Comparison of ENCODE assay signal across 8 mouse cellular contexts in the genomic region with DNA sequence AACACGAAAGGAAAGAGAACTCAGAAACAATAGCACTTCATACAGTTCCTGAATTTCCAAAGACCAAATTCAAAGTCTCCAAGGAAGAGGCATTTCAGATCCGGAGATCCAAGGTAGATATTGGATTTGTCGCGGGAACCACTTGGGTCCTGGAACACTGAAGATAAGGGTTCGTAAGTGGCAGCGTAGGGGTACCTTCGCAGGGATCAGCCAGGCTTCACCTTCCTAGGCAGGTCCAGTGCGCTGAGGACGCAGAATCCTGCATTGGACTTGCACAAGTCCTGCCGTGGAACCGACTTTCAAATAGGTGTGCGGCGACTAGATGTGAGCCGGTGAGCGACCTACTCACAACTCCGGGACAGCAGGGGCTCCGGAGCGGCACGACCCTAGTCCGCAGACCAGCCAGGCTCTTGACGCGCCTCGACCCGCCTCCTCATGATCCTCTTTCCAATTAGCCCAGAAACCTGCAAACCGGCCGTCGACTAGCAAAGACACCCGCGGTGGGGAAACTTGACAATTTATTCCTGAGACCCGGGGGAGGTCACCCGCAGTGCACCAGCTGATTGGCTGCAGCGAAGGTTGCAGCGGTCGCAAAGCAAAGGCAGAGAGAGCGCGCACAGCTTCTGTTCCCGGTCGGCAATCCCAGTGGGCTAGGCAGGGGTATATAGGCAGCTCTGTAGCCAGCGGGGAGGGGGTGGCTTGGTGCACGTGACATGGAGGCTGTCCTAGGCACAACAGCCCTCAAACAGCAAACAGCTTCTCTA.
DNase-seq lines count a peak whose midpoint lies in the region; ATAC-seq and TF ChIP-seq lines count a peak whose summit lies in the region.

No protein-coding gene starts in this region.

- H3K9ac ChIP-seq in lung, postnatal 0 days (replicated peaks; ENCODE audit: low read depth): no peak overlapping the region
- 0 out of 2 replicates have a peak overlapping the region, but pooled peaks have one; percentile 17 for H3K9ac ChIP-seq in intestine, embryonic 15.5 days
- peak overlapping the region; percentile 21 for H3K9ac ChIP-seq in midbrain, embryonic 15.5 days

- TF ChIP-seq EP300 in lung, postnatal 0 days (IDR thresholded peaks at IDR 0.05): no peak

- no peak overlapping the region for H3K27ac ChIP-seq in lung, postnatal 0 days (ENCODE audit: low read length)
- H3K27ac ChIP-seq in intestine, embryonic 15.5 days: no peak overlapping the region
- peak overlapping the region; percentile 36 for H3K27ac ChIP-seq in midbrain, embryonic 15.5 days

- peak overlapping the region; percentile 16 for H3K4me3 ChIP-seq in lung, postnatal 0 days (ENCODE audit: low read depth, low read length)
- peak overlapping the region; percentile 33 for H3K4me3 ChIP-seq in intestine, embryonic 15.5 days (replicated peaks)
- peak overlapping the region; percentile 37 for H3K4me3 ChIP-seq in midbrain, embryonic 15.5 days

- H3K36me3 ChIP-seq in lung, postnatal 0 days (ENCODE audit: insufficient read depth, low read length): no peaks in the 10 kb centered on the region
- H3K36me3 ChIP-seq in intestine, embryonic 15.5 days: no peaks in the 10 kb centered on the region
- H3K36me3 ChIP-seq in midbrain, embryonic 15.5 days (replicated peaks): no peaks in the 10 kb centered on the region

- H3K4me1 ChIP-seq in lung, postnatal 0 days (ENCODE audit: insufficient read depth, low read depth, low read length): no peaks in the 10 kb centered on the region
- H3K4me1 ChIP-seq in intestine, embryonic 15.5 days (replicated peaks): peaks cover 6% of the 10 kb centered on the region; the same call in 1 of the 2 replicates
- peaks cover 22% of the 10 kb centered on the region for H3K4me1 ChIP-seq in midbrain, embryonic 15.5 days

- ATAC-seq in lung, postnatal 0 days: peak; percentile 11; the same call in 1 of the 2 replicates
- peak; percentile 65 for ATAC-seq in frontal cortex, adult (ENCODE audit: low TSS enrichment)
- ATAC-seq in intestine, embryonic 15.5 days: peak; percentile 48
- peak; percentile 74 for ATAC-seq in midbrain, embryonic 15.5 days (replicated peaks)

- whole genome bisulfite sequencing in lung, postnatal 0 days: 5% methylated on average over 40 of the region's 40 CpGs
- WGBS in intestine, embryonic 15.5 days: 5% methylated on average over 40 of the region's 40 CpGs
- WGBS in midbrain, embryonic 15.5 days: 2% methylated on average over 40 of the region's 40 CpGs

- peaks cover 10% of the 10 kb centered on the region; the same call in 1 of the 2 replicates for H3K27me3 ChIP-seq in lung, postnatal 0 days (replicated peaks; ENCODE audit: insufficient read depth, low read length)
- H3K27me3 ChIP-seq in intestine, embryonic 15.5 days (replicated peaks): peaks cover 8% of the 10 kb centered on the region; the same call in 1 of the 2 replicates
- peaks cover 14% of the 10 kb centered on the region; the same call in 1 of the 2 replicates for H3K27me3 ChIP-seq in midbrain, embryonic 15.5 days (replicated peaks)

- TF ChIP-seq CTCF in lung, postnatal 0 days (IDR thresholded peaks at IDR 0.05): no peak

- H3K9me3 ChIP-seq in lung, postnatal 0 days (ENCODE audit: low read length): no peaks in the 10 kb centered on the region
- no peaks in the 10 kb centered on the region for H3K9me3 ChIP-seq in intestine, embryonic 15.5 days
- H3K9me3 ChIP-seq in midbrain, embryonic 15.5 days: no peaks in the 10 kb centered on the region

- peak overlapping the region; percentile 35 for H3K4me2 ChIP-seq in lung, postnatal 0 days (replicated peaks; ENCODE audit: low read depth, low read length)
- peak overlapping the region; percentile 83 for H3K4me2 ChIP-seq in intestine, embryonic 15.5 days (replicated peaks)
- peak overlapping the region; percentile 68 for H3K4me2 ChIP-seq in midbrain, embryonic 15.5 days

- DNase-seq in lung, postnatal 0 days (ENCODE audit: low spot score): no peak
- no peak for DNase-seq in lung, adult 18-20 months
- DNase-seq in left cerebral cortex, adult 18-20 months (ENCODE audit: low spot score in 2 of 2): peak; percentile 29 to 41
- DNase-seq in urinary bladder, postnatal 14 days (ENCODE audit: low spot score): peak; percentile 45
- no peak for DNase-seq in thymus, postnatal 0 days (ENCODE audit: low spot score)

Comparison
In these comparisons a context has a peak if more than half of its experiments do, and no peak if none do; other contexts are left out.
1. ATAC-seq: peak in every context shown above with its lines; median percentile 74 in midbrain, embryonic 15.5 days; 65 in frontal cortex, adult; 48 in intestine, embryonic 15.5 days; 11 in lung, postnatal 0 days.
2. DNase-seq: peak in left cerebral cortex, adult 18-20 months (2 of 2) and urinary bladder, postnatal 14 days (single experiment); none in lung, postnatal 0 days (single experiment), lung, adult 18-20 months (0 of 2) and thymus, postnatal 0 days (single experiment).
3. Peak in every context shown above with its lines, with median percentiles within 50 percentile points of each other: H3K4me2 ChIP-seq and H3K4me3 ChIP-seq.